Mouse (Mus musculus) erythroblast, adult 5-6 weeks (primary cell): ENCODE measurements around the gene Parpbp. TPM values are rescaled to one million over a fixed set of nuclear protein-coding genes. Genes with fewer than 3 reads are reported as not detected.

Source experiments
- ATAC-seq: replicated peaks from 2 replicates; pipeline ENCODE4 v1.8.0; 2016; ENCODE audit warnings: moderate number of reproducible peaks, mild to moderate bottlenecking, moderate TSS enrichment, inconsistent platforms; ENCODE audit not compliant: poor library complexity, low FRiP score, severe bottlenecking
- total RNA-seq, 2 experiments: library from RNA; stranded (forward) in 1 of 2; stranded (reverse) in 1 of 2; fragments of 150-400 nt in 1 of 2; fragments of 200-764, 138-1000 nt in 1 of 2; gene quantifications; 2 replicates each; pipeline versions ENCODE4 v1.2.3 to v1.2.4; 2015 to 2017; ENCODE audit warnings: low replicate concordance in 2 of 2

The Parpbp gene
- total RNA-seq, 2 experiments from 2014 or later, result 9.9 to 10.2 TPM

- ATAC-seq, result no peak
These were observed 102.4 kb downstream of the Parpbp start for GRCm38 (mm10) chr10:88044297-88044696.

Other genes with a start within 250 kb of the Parpbp start
- gene Pmch, start 55.9 kb downstream of the Parpbp start, total RNA-seq (2015; ENCODE audit: low replicate concordance), result not detected in 2 replicates
- not detected in 2 replicates for gene Pmch, start 55.9 kb downstream of the Parpbp start, total RNA-seq (2017; ENCODE audit: low replicate concordance)
- 9.8 and 18.6 TPM in 2 replicates for gene Nup37, start 51 bp upstream of the Parpbp start, total RNA-seq (2015; ENCODE audit: low replicate concordance)
- gene Nup37, start 51 bp upstream of the Parpbp start, total RNA-seq (2017; ENCODE audit: low replicate concordance), result 7.5 and 13.1 TPM in 2 replicates
- 21.3 and 22.8 TPM in 2 replicates for gene Washc3, start 54.2 kb upstream of the Parpbp start, total RNA-seq (2015; ENCODE audit: low replicate concordance)
- 4.0 and 4.9 TPM in 2 replicates for gene Washc3, start 54.2 kb upstream of the Parpbp start, total RNA-seq (2017; ENCODE audit: low replicate concordance)
- 13.8 and 19.0 TPM in 2 replicates for gene Dram1, start 232.1 kb upstream of the Parpbp start, total RNA-seq (2015; ENCODE audit: low replicate concordance)
- 7.5 and 11.8 TPM in 2 replicates for gene Dram1, start 232.1 kb upstream of the Parpbp start, total RNA-seq (2017; ENCODE audit: low replicate concordance)
- 19.2 and 20.2 TPM in 2 replicates for gene Gnptab, start 232.2 kb upstream of the Parpbp start, total RNA-seq (2015; ENCODE audit: low replicate concordance)
- gene Gnptab, start 232.2 kb upstream of the Parpbp start, total RNA-seq (2017; ENCODE audit: low replicate concordance), result 7.9 and 11.0 TPM in 2 replicates